14 mouse cellular contexts compared by ENCODE assay signal in the genomic region with DNA sequence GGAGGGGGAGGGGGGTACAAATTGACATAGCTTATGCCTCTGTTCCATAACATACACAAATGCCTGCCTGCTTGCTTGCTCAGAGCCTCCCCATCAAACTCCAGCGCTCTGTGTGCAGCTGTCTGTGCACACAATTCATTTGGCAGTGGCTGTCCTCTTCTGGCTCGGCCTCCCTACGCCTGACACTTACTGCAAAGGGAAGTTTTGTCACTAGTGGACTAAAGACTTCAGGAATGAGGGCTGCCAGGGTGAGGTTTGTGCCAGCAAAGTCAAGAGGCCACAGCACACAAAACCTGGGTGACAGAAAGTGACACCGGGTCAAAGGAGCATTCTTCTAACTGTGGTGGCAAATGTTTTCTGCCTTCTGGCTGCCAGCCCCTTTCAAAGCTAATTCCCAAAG. TPM values are rescaled to one million over a fixed set of nuclear protein-coding genes. Genes with fewer than 3 reads are reported as not detected.
DNase-seq lines count a peak whose midpoint lies in the region; ATAC-seq and TF ChIP-seq lines count a peak whose summit lies in the region.
"Had no signal": no experiment of that assay in that cellular context is flagged by ENCODE, and none has a peak within 500 bp of the region (broad histone marks: within the 10 kb centered on the region; RNA-seq: fewer than 3 reads in every experiment).

No protein-coding gene starts in this region.

- no peaks in the 10 kb centered on the region for H3K27me3 ChIP-seq in forebrain, embryonic 12.5 days
- no peaks in the 10 kb centered on the region for H3K27me3 ChIP-seq in forebrain, embryonic 11.5 days (ENCODE audit: control insufficient read depth, insufficient read depth, low read length)
- H3K27me3 ChIP-seq in lung, embryonic 15.5 days, result no peaks in the 10 kb centered on the region
- no peaks in the 10 kb centered on the region for H3K27me3 ChIP-seq in midbrain, postnatal 0 days (ENCODE audit: insufficient read depth, low read length)
- H3K27me3 ChIP-seq: Patski had no signal

- H3K4me3 ChIP-seq in forebrain, embryonic 12.5 days (replicated peaks), result no peak overlapping the region
- no peak overlapping the region for H3K4me3 ChIP-seq in forebrain, embryonic 11.5 days (ENCODE audit: low read depth, low read length)
- H3K4me3 ChIP-seq in lung, embryonic 15.5 days, result no peak overlapping the region
- H3K4me3 ChIP-seq in midbrain, postnatal 0 days (ENCODE audit: low read depth, low read length), result no peak overlapping the region
- H3K4me3 ChIP-seq in left cerebral cortex, adult 2 months, result no peak overlapping the region
- H3K4me3 ChIP-seq: embryonic facial prominence, embryonic 10.5 days had no signal

- TF ChIP-seq CTCF in midbrain, postnatal 0 days (IDR thresholded peaks at IDR 0.05), result no peak
- no peak for TF ChIP-seq CTCF in left cerebral cortex, adult 2 months (IDR thresholded peaks at IDR 0.05)

- intact Hi-C loops in left cerebral cortex, adult 2 months (cut with DNase I), result loop anchor here (5.0 to 10.0 kb wide), 7 partner anchors 194 to 1016 kb away; a partner anchor contains a TSS

- peak overlapping the region; percentile 15; the same call in 1 of the 2 replicates for H3K27ac ChIP-seq in forebrain, embryonic 12.5 days
- no peak overlapping the region for H3K27ac ChIP-seq in forebrain, embryonic 11.5 days (ENCODE audit: low read depth, low read length)
- H3K27ac ChIP-seq in lung, embryonic 15.5 days, result no peak overlapping the region
- H3K27ac ChIP-seq in midbrain, postnatal 0 days (ENCODE audit: low read depth, low read length), result 0 out of 2 replicates have a peak overlapping the region, but pooled peaks have one; percentile 13
- no peak overlapping the region for H3K27ac ChIP-seq in left cerebral cortex, adult 2 months
- H3K27ac ChIP-seq: embryonic facial prominence, embryonic 10.5 days had no signal

- no peaks in the 10 kb centered on the region for H3K36me3 ChIP-seq in forebrain, embryonic 12.5 days (replicated peaks)
- H3K36me3 ChIP-seq in forebrain, embryonic 11.5 days (ENCODE audit: control insufficient read depth, insufficient read depth, low read length), result no peaks in the 10 kb centered on the region
- H3K36me3 ChIP-seq in lung, embryonic 15.5 days, result no peaks in the 10 kb centered on the region
- no peaks in the 10 kb centered on the region for H3K36me3 ChIP-seq in midbrain, postnatal 0 days (ENCODE audit: insufficient read depth, low read length)
- H3K36me3 ChIP-seq: embryonic facial prominence, embryonic 10.5 days had no signal

- peak; percentile 28; the same call in 1 of the 2 replicates for ATAC-seq in forebrain, embryonic 12.5 days (ENCODE audit: low FRiP score)
- ATAC-seq in forebrain, embryonic 11.5 days (replicated peaks; ENCODE audit: low FRiP score), result no peak
- ATAC-seq in lung, embryonic 15.5 days (ENCODE audit: borderline replicate concordance, extremely low read depth, low FRiP score, low TSS enrichment), result peak; percentile 81; the same call in 1 of the 2 replicates
- ATAC-seq in midbrain, postnatal 0 days (ENCODE audit: low FRiP score), result no peak
- ATAC-seq: Patski had no signal

- H3K9ac ChIP-seq in forebrain, embryonic 12.5 days, result no peak overlapping the region
- H3K9ac ChIP-seq in forebrain, embryonic 11.5 days (ENCODE audit: low read length), result no peak overlapping the region
- no peak overlapping the region for H3K9ac ChIP-seq in lung, embryonic 15.5 days
- H3K9ac ChIP-seq in midbrain, postnatal 0 days (replicated peaks; ENCODE audit: low read length, poor library complexity, severe bottlenecking), result no peak overlapping the region

- no peak overlapping the region for H3K4me2 ChIP-seq in forebrain, embryonic 12.5 days
- H3K4me2 ChIP-seq in forebrain, embryonic 11.5 days (ENCODE audit: low read depth, low read length, severe bottlenecking), result no peak overlapping the region
- no peak overlapping the region for H3K4me2 ChIP-seq in lung, embryonic 15.5 days
- no peak overlapping the region for H3K4me2 ChIP-seq in midbrain, postnatal 0 days (ENCODE audit: low read depth, low read length, poor library complexity, severe bottlenecking)

- no peaks in the 10 kb centered on the region for H3K9me3 ChIP-seq in forebrain, embryonic 12.5 days
- H3K9me3 ChIP-seq in forebrain, embryonic 11.5 days (ENCODE audit: control insufficient read depth, low read length), result no peaks in the 10 kb centered on the region
- no peaks in the 10 kb centered on the region for H3K9me3 ChIP-seq in lung, embryonic 15.5 days
- no peaks in the 10 kb centered on the region for H3K9me3 ChIP-seq in midbrain, postnatal 0 days (ENCODE audit: low read length)
- H3K9me3 ChIP-seq: embryonic facial prominence, embryonic 10.5 days had no signal

- WGBS in forebrain, embryonic 12.5 days, result 40% methylated on average over 4 of the region's 4 CpGs
- WGBS in forebrain, embryonic 11.5 days, result 42% methylated on average over 4 of the region's 4 CpGs
- WGBS in lung, embryonic 15.5 days, result 34% methylated on average over 4 of the region's 4 CpGs
- 37% methylated on average over 4 of the region's 4 CpGs for WGBS in midbrain, postnatal 0 days

- DNase-seq in forebrain, embryonic 11.5 days (ENCODE audit: low spot score), result no peak
- DNase-seq in lung, postnatal 36 days, result no peak
- DNase-seq in kidney, postnatal 36 days, result peak; percentile 62 to 65
- peak; percentile 76 for DNase-seq in midbrain, postnatal 0 days (ENCODE audit: low spot score)
- no peak for DNase-seq in testis, postnatal 14 days (ENCODE audit: low spot score)
- DNase-seq in left cerebral cortex, adult 2 months (ENCODE audit: extremely low spot score in 1 of 2, low spot score in 2 of 2), result no peak
- DNase-seq: thymus, adult 2 months had no signal

- peaks cover 16% of the 10 kb centered on the region for H3K4me1 ChIP-seq in forebrain, embryonic 12.5 days
- peaks cover 2% of the 10 kb centered on the region; the same call in 1 of the 2 replicates for H3K4me1 ChIP-seq in forebrain, embryonic 11.5 days (replicated peaks; ENCODE audit: control insufficient read depth, insufficient read depth, low read length)
- H3K4me1 ChIP-seq in lung, embryonic 15.5 days, result 0 out of 2 replicates have a peak, but pooled peaks cover 3% of the 10 kb centered on the region
- 0 out of 2 replicates have a peak, but pooled peaks cover 6% of the 10 kb centered on the region for H3K4me1 ChIP-seq in midbrain, postnatal 0 days (ENCODE audit: insufficient read depth, low read length)

RNA-seq across cellular contexts. Expression of a gene that starts 52.6 kb away (rescaled TPM):
- polyA plus RNA-seq in forebrain, embryonic 12.5 days (2016; fragmentation: Nextera tagmentation; extraction: Ambion mirVana), result 0.23 TPM in 1 of 2 replicates, not detected in the other
- polyA plus RNA-seq in forebrain, embryonic 11.5 days (2014; fragmentation: Nextera tagmentation; extraction: Ambion mirVana), result not detected in 2 replicates
- not detected in 2 replicates for polyA plus RNA-seq in lung, embryonic 15.5 days (2015; fragmentation: Nextera tagmentation; extraction: Ambion mirVana)
- total RNA-seq in midbrain, postnatal 0 days (2014; rRNA removed), result not detected in 2 replicates
- not detected in 2 replicates for polyA plus RNA-seq in midbrain, postnatal 0 days (2015; fragmentation: Nextera tagmentation; extraction: Ambion mirVana)
- total RNA-seq in left cerebral cortex, adult 2 months (2021), result not detected
- total RNA-seq: heart, postnatal 25 days; megakaryocyte-erythroid progenitor cell, adult 5-6 weeks had no signal
- polyA plus RNA-seq: C2C12; embryonic facial prominence, embryonic 10.5 days; Patski had no signal

Comparison
In these comparisons a context has a peak if more than half of its experiments do, and no peak if none do; other contexts are left out.
1. ATAC-seq: peak in forebrain, embryonic 12.5 days (single experiment) and lung, embryonic 15.5 days (single experiment); none in forebrain, embryonic 11.5 days (single experiment) and midbrain, postnatal 0 days (single experiment).
2. H3K27ac ChIP-seq: peak in forebrain, embryonic 12.5 days (single experiment) and midbrain, postnatal 0 days (single experiment); none in forebrain, embryonic 11.5 days (single experiment), lung, embryonic 15.5 days (single experiment) and left cerebral cortex, adult 2 months (single experiment).
3. DNase-seq: peak in kidney, postnatal 36 days (2 of 2) and midbrain, postnatal 0 days (single experiment); none in forebrain, embryonic 11.5 days (single experiment), lung, postnatal 36 days (single experiment), testis, postnatal 14 days (single experiment) and left cerebral cortex, adult 2 months (0 of 2).